Mouse (Mus musculus) limb, embryonic 11.5 days (tissue): ENCODE measurements at regions not wholly inside any gene's neighbourhood (a gene's known extent, or its start where the extent isn't known, plus 50 kb on each side); places are given as distances from the start of the nearest gene placed in this dataset.
A peak's percentile ranks its signal among the peaks of the same experiment; 100 is the strongest.

Source experiments
- ATAC-seq: fragments of 200-750 bp; cut with Nextera tagmentation; 2 replicates; pipeline ENCODE4 v1.8.0; 2017; ENCODE audit warnings: low read depth; ENCODE audit not compliant: insufficient number of reproducible peaks, low FRiP score, low TSS enrichment
- DNase-seq: peaks from one replicate; pipeline ENCODE4 v3.0.0-alpha.2; 2015; ENCODE audit warnings: low spot score
- H3K27ac ChIP-seq: fragments of 300-500 bp; sonication (generic); replicated peaks from 2 replicates; pipeline ENCODE4 v1.5.1; 2014; ENCODE audit warnings: low read depth, mild to moderate bottlenecking, low read length
- H3K27me3 ChIP-seq: fragments of 300-500 bp; sonication (generic); 2 replicates; pipeline ENCODE4 v1.6.1; 2014; ENCODE audit warnings: mild to moderate bottlenecking, low read length, mixed read lengths; ENCODE audit not compliant: control insufficient read depth, insufficient read depth
- H3K36me3 ChIP-seq: fragments of 300-500 bp; sonication (generic); 2 replicates; pipeline ENCODE4 v1.6.1; 2014; ENCODE audit warnings: mild to moderate bottlenecking, low read length, moderate library complexity, mixed read lengths; ENCODE audit not compliant: control insufficient read depth, insufficient read depth
- H3K4me1 ChIP-seq: fragments of 300-500 bp; sonication (generic); 2 replicates; pipeline ENCODE4 v1.6.1; 2014; ENCODE audit warnings: low read length, mixed read lengths; ENCODE audit not compliant: control insufficient read depth, insufficient read depth
- H3K4me2 ChIP-seq: fragments of 300-500 bp; sonication (generic); 2 replicates; pipeline ENCODE4 v1.6.1; 2014; ENCODE audit warnings: low read depth, mild to moderate bottlenecking, moderate library complexity; ENCODE audit not compliant: severe bottlenecking
- H3K4me3 ChIP-seq: fragments of 300-500 bp; sonication (generic); 2 replicates; pipeline ENCODE4 v1.5.1; 2014; ENCODE audit warnings: low read depth, low read length
- H3K9ac ChIP-seq: fragments of 300-500 bp; sonication (generic); 2 replicates; pipeline ENCODE4 v1.6.1; 2014; ENCODE audit warnings: mild to moderate bottlenecking, low read length
- H3K9me3 ChIP-seq: fragments of 300-500 bp; sonication (generic); 2 replicates; pipeline ENCODE4 v1.6.1; 2016; ENCODE audit warnings: low read length; ENCODE audit not compliant: control insufficient read depth
- WGBS: fragments of 180-500 bp; shearing (Covaris S2); extraction: QIAGEN DNeasy Blood & Tissue Kit; methylation state at CpG from one replicate; pipeline ENCODE4 v1.1.7; 2014; 5-methylcytosine and 5-hydroxymethylcytosine counted together

GRCm38 (mm10) chr1:61233476-61234297 lies 256.0 kb downstream of the Icos start:
- Histone ChIP-seq H3K36me3 (no peaks in the 10 kb centered on the region), H3K27me3 (no peaks in the 10 kb centered on the region), H3K4me1 (peaks cover 22% of the 10 kb centered on the region), H3K27ac (peak overlapping the region; percentile 64), H3K4me3 (no peak overlapping the region; the same call in 1 of the 2 replicates), H3K9me3 (no peaks in the 10 kb centered on the region), H3K9ac (no peak overlapping the region), H3K4me2 (peak overlapping the region; percentile 40; the same call in 1 of the 2 replicates)
- WGBS: 4% methylated on average over 10 of the region's 10 CpGs
- peak; percentile 60; the same call in 1 of the 2 replicates for ATAC-seq
- DNase-seq: peak; percentile 81

- ATAC-seq (peak; percentile 35; the same call in 1 of the 2 replicates), DNase-seq (no peak)
- H3K27ac ChIP-seq: peak overlapping the region; percentile 64; the same call in 1 of the 2 replicates
- H3K4me1 ChIP-seq: peaks cover 19% of the 10 kb centered on the region
- no peaks in the 10 kb centered on the region for H3K9me3 ChIP-seq
- H3K27me3 ChIP-seq: no peaks in the 10 kb centered on the region
- peak overlapping the region; percentile 40; the same call in 1 of the 2 replicates for H3K4me2 ChIP-seq
- 5% methylated on average over 1 of the region's 1 CpGs for WGBS
- H3K9ac ChIP-seq: no peak overlapping the region
- H3K36me3 ChIP-seq: no peaks in the 10 kb centered on the region
- no peak overlapping the region for H3K4me3 ChIP-seq
Measured at GRCm38 (mm10) chr1:61234298-61234682, 256.6 kb downstream of the Icos start.

GRCm38 (mm10) chr1:61236511-61236910 lies 258.8 kb downstream of the Icos start:
- WGBS: 95% methylated on average over 2 of the region's 2 CpGs
- no peak overlapping the region for H3K27ac ChIP-seq
- H3K4me3 ChIP-seq: no peak overlapping the region
- ATAC-seq (no peak), DNase-seq (no peak)
- H3K4me1 ChIP-seq: peaks cover 19% of the 10 kb centered on the region
- no peak overlapping the region for H3K4me2 ChIP-seq
- no peaks in the 10 kb centered on the region for H3K9me3 ChIP-seq
- no peak overlapping the region for H3K9ac ChIP-seq
- H3K27me3 ChIP-seq: no peaks in the 10 kb centered on the region
- H3K36me3 ChIP-seq: no peaks in the 10 kb centered on the region

GRCm38 (mm10) chr1:61238668-61239067 lies 260.9 kb downstream of the Icos start:
- Histone ChIP-seq H3K4me2 (no peak overlapping the region), H3K9me3 (no peaks in the 10 kb centered on the region), H3K4me3 (no peak overlapping the region), H3K36me3 (no peaks in the 10 kb centered on the region), H3K27ac (no peak overlapping the region), H3K9ac (no peak overlapping the region), H3K27me3 (no peaks in the 10 kb centered on the region), H3K4me1 (peaks cover 12% of the 10 kb centered on the region)
- WGBS: 92% methylated on average over 3 of the region's 3 CpGs
- DNase-seq: no peak
- ATAC-seq: no peak

GRCm38 (mm10) chr1:61257561-61257960 lies 279.8 kb downstream of the Icos start:
- H3K4me2 ChIP-seq: no peak overlapping the region
- H3K27ac ChIP-seq: no peak overlapping the region
- DNase-seq: peak; percentile 14
- H3K27me3 ChIP-seq: no peaks in the 10 kb centered on the region
- H3K9me3 ChIP-seq: no peaks in the 10 kb centered on the region
- no peak overlapping the region for H3K4me3 ChIP-seq
- no peaks in the 10 kb centered on the region for H3K36me3 ChIP-seq
- no peak for ATAC-seq
- no peak overlapping the region for H3K9ac ChIP-seq
- H3K4me1 ChIP-seq: no peaks in the 10 kb centered on the region

- WGBS: 32% methylated on average over 10 of the region's 10 CpGs
- H3K9me3 ChIP-seq: no peaks in the 10 kb centered on the region
- H3K4me1 ChIP-seq: 0 out of 2 replicates have a peak, but pooled peaks cover 5% of the 10 kb centered on the region
Measured at GRCm38 (mm10) chr1:61263466-61263865, 285.7 kb downstream of the Icos start.

GRCm38 (mm10) chr1:61265706-61266127 lies 288.0 kb downstream of the Icos start:
- Histone ChIP-seq H3K27ac (no peak overlapping the region), H3K9ac (no peak overlapping the region), H3K4me2 (no peak overlapping the region), H3K36me3 (no peaks in the 10 kb centered on the region), H3K4me1 (0 out of 2 replicates have a peak, but pooled peaks cover 5% of the 10 kb centered on the region), H3K27me3 (no peaks in the 10 kb centered on the region), H3K9me3 (no peaks in the 10 kb centered on the region), H3K4me3 (no peak overlapping the region)
- WGBS: 14% methylated on average over 4 of the region's 4 CpGs
- ATAC-seq (no peak), DNase-seq (peak; percentile 20)

More at GRCm38 (mm10) chr1:61263466-61263865, 285.7 kb downstream of the Icos start:
- Histone ChIP-seq H3K4me2 (no peak overlapping the region), H3K9ac (no peak overlapping the region), H3K27ac (no peak overlapping the region), H3K27me3 (no peaks in the 10 kb centered on the region), H3K36me3 (no peaks in the 10 kb centered on the region), H3K4me3 (no peak overlapping the region)
- peak; percentile 22 for DNase-seq
- ATAC-seq: no peak

- Histone ChIP-seq H3K27ac (no peak overlapping the region), H3K4me1 (no peaks in the 10 kb centered on the region), H3K9ac (no peak overlapping the region), H3K36me3 (no peaks in the 10 kb centered on the region), H3K4me2 (no peak overlapping the region), H3K9me3 (no peaks in the 10 kb centered on the region), H3K4me3 (no peak overlapping the region), H3K27me3 (no peaks in the 10 kb centered on the region)
- ATAC-seq (no peak), DNase-seq (no peak)
- WGBS: 92% methylated on average over 4 of the region's 4 CpGs
Measured at GRCm38 (mm10) chr1:61273843-61274242, 296.1 kb downstream of the Icos start.
